Mouse (Mus musculus): ENCODE results near the gene Gm973.

The Gm973 gene

GRCm38 (mm10) chr1:59492432-59492831, 23.6 kb upstream of the Gm973 start:
- DNase-seq (ENCODE audit: low spot score) = no peak

GRCm38 (mm10) chr1:59495970-59496369, 20.1 kb upstream of the Gm973 start:
- no peak for DNase-seq (ENCODE audit: low spot score)

- no peak for DNase-seq (ENCODE audit: low spot score)
Measured at GRCm38 (mm10) chr1:59497741-59498613, 18.1 kb upstream of the Gm973 start.

- DNase-seq (ENCODE audit: low spot score) = no peak
Measured at GRCm38 (mm10) chr1:59499327-59499726, 16.7 kb upstream of the Gm973 start.

DNA sequence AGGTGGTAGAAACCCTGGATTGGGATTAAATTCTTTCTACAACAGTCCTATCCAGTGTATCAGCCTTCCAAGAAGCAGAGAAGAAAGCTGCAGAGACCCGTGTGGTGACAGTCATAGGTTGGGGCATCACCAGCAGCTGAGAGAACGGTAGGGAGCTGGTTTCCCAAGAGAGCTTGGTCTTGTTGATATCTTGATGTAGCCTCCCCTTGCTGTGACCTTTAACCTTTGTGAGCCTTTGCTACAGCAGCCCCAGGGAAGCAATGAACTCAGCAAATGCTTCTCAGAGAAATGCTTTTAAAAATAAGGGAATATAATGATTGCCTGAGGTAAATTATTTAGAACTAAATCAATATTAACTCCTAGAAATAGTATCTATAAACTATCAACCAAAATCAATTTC, 13.7 kb upstream of the Gm973 start:
- DNase-seq (ENCODE audit: low spot score) = no peak

- no peak for DNase-seq (ENCODE audit: low spot score)
Measured at GRCm38 (mm10) chr1:59503659-59504301, 12.3 kb upstream of the Gm973 start.

DNA sequence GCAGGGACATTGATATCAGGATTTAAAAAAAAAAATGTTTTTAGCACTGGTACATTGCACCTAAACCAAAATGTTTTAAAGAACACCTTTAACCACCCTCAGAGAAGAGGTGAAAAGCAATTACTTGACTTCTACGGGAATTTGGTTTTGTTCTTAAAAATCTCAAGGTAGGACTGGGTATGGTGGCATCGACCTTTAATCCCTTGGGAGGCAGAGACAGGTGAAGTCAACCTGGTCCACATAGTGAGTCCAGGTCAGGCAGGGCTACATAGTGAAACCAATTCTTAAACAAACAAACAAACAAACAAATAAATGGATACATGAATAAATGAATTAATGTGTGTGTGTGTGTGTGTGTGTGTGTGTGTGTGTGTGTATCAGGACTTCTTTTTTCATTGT, 11.8 kb upstream of the Gm973 start:
- DNase-seq (ENCODE audit: low spot score) = no peak

DNA sequence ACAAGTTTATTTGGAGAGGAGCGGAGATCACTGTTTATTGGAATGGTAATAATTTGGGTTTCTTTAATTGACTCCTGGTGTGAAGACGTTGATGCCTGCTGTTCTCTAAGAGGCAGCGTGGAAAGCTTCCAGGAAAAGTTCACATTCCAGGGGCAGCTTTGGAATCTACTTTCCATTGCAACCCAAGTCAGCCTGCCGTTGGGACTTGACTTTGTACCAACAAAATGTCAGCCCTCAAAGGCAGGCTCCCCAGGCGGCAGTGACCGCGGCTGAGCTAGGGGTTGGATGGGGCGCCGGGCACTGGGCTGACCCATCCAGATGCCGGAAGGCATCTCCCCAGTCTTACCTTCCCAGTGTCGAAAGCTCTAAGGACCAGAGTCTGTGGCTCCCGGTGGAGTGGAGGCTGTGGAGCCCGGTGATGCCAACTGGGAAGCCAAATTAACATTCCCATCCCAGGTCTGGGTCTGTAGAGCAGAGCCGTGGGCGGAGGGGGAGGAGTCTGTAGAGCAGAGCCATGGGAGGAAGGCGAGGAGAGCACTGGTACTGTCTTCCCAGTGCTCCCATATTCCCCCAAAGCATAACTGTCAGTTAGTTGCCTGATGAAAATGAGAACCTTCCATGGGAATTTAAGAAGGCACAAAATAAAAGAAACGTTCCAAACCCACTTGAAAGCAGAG, 7.5 kb upstream of the Gm973 start:
- DNase-seq (ENCODE audit: low spot score) = no peak

- no peak for DNase-seq (ENCODE audit: low spot score)
Measured at GRCm38 (mm10) chr1:59511566-59512270, 4.3 kb upstream of the Gm973 start.

DNA sequence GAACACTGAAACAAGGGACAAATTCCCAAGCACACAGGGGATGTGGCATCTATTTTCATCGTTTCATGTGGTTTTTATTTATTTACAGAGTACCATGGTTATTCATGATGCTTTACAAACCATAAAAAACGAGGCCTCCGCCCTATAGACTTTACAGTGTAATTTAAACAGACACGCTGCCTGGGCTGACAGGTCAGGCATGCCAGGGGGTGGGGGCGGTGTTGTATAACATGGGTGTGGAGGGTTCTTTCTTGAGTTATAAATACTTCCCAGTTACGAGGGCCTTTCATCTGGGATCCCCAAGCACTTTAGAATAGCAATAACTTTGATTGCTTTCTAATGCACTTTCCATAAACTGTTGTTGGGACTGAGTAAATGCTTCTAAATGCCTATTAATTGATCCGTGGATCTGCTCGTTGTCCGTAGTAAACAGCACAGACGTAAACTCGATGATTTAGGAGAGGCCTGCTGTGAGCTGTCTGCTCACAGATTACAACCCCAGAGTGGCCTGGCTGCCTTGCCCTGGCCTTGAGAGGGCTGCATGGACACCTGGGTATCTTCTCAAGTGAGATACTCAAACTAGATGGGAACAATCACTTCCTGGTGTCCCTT, 4.3 kb downstream of the Gm973 start:
- DNase-seq (ENCODE audit: low spot score) = no peak

DNA sequence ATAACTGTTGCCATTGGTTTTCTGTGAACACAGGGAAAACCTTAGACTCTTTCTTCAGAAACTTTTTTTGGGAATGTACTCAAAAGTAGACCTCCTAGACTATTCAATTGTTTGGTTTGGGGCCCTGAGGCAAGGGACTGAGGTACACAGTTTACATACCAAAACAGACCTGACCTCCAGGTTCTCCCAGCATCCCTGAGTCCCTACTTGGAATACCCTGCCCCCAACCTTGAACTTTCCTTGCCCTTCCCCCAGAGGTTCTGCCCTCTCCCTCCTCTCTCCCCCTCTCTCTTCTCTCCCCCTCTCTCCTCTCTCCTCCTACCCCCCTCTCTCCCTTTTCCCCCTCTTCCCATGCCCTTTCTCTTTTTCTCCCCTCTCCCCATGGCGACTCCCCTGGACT, 6.4 kb downstream of the Gm973 start:
- DNase-seq (ENCODE audit: low spot score) = no peak

- no peak for DNase-seq (ENCODE audit: low spot score)
Measured at GRCm38 (mm10) chr1:59523378-59523958, 7.4 kb downstream of the Gm973 start.

DNA sequence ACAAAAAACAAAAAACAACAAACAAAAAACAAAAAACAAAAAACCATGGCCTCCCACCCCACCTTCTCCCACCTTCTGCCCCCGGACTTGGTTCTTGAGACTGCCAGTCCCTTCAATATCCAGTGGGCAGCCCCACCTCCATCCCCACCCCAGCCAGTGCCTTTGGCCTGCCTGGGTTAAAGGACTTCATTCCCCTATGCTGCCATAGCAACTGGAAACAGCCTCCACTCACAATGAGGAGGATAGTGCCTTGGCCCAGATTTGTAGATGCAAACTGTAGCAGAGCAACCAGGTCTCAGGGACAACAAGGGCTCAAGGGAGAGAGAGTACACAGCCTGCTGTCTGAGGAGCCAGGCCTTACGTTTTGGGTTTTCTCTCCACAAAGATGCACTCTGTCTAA, 8.0 kb downstream of the Gm973 start:
- no peak for DNase-seq (ENCODE audit: low spot score)

DNA sequence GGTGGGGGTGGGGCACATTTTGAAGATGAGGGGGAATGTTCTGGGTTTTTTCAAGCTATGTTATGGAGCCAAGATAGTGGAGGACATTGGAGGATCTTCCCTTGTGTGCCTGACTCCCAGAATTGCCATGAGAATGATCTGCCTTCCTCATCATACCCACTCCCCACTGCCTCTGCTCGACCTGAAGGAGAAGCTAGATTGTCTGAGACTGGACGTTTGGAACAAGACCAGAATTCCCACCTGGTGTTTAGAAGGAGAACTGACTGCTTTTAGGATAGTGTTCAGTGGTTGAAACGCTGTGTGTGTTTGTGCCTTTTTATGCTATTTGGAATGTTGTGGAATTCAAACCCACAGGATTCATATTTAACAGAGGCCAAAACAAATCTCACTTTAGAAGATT, 8.7 kb downstream of the Gm973 start:
- no peak for DNase-seq (ENCODE audit: low spot score)

DNA sequence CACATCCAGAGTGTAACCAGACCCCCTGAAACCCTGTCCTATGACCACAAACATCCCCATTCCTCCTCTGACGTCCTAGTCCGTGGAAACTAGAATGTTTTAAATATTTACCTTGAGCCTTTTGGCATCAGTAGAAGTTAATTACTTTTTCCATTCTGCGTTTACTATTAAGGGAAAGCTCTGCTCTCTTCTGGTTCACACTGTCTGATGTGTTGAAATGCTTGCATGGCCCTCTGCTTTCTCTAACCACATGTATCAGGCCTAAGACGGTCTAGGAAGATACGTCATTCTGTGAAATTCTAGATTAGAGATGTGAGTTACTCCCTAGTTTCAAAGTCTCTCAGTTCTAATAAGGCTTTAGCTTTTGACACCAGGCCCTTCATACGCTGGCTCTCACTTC, 11.2 kb downstream of the Gm973 start:
- no peak for DNase-seq (ENCODE audit: low spot score)

GRCm38 (mm10) chr1:59534976-59535810, 19.1 kb downstream of the Gm973 start:
- no peak for DNase-seq (ENCODE audit: low spot score)

- DNase-seq (ENCODE audit: low spot score) = no peak
Measured at GRCm38 (mm10) chr1:59538381-59538780, 22.3 kb downstream of the Gm973 start.

- no peak for DNase-seq (ENCODE audit: low spot score)
Measured at GRCm38 (mm10) chr1:59540537-59541148, 24.6 kb downstream of the Gm973 start.

- no peak for DNase-seq (ENCODE audit: low spot score)
Measured at GRCm38 (mm10) chr1:59541271-59542020, 25.4 kb downstream of the Gm973 start.

All from ovary, postnatal 10 days (tissue).